Comparison of ENCODE assay signal across 29 mouse cellular contexts in genomic region chr5:122704571-122704970, GRCm38 (mm10). TPM values are rescaled to one million over a fixed set of nuclear protein-coding genes. Genes with fewer than 3 reads are reported as not detected.
DNase-seq lines count a peak whose midpoint lies in the region; ATAC-seq and TF ChIP-seq lines count a peak whose summit lies in the region.
"Had no signal": no experiment of that assay in that cellular context is flagged by ENCODE, and none has a peak within 500 bp of the region (broad histone marks: within the 10 kb centered on the region; RNA-seq: fewer than 3 reads in every experiment).

No protein-coding gene starts in this region.

- no peaks in the 10 kb centered on the region for H3K9me3 ChIP-seq in kidney, embryonic 14.5 days (ENCODE audit: control insufficient read depth, low read length)
- H3K9me3 ChIP-seq in midbrain, embryonic 11.5 days (ENCODE audit: control insufficient read depth, low read length), result no peaks in the 10 kb centered on the region
- H3K9me3 ChIP-seq: forebrain, embryonic 12.5 days; heart, embryonic 12.5 days; limb, embryonic 12.5 days; midbrain, embryonic 15.5 days had no signal

- no peak overlapping the region for H3K4me3 ChIP-seq in kidney, embryonic 14.5 days (ENCODE audit: low read length)
- no peak overlapping the region for H3K4me3 ChIP-seq in bone marrow macrophage, adult 2 months (ENCODE audit: insufficient read depth, low read length)
- no peak overlapping the region for H3K4me3 ChIP-seq in midbrain, embryonic 11.5 days (ENCODE audit: low read depth, low read length)
- H3K4me3 ChIP-seq: erythroblast, embryonic 14.5 days; forebrain, embryonic 12.5 days; heart, embryonic 12.5 days; layer of hippocampus, adult 2 months; left cerebral cortex, adult 2 months; limb, embryonic 12.5 days; midbrain, embryonic 15.5 days had no signal

- H3K36me3 ChIP-seq in kidney, embryonic 14.5 days (ENCODE audit: control insufficient read depth, insufficient read depth, low read length), result no peaks in the 10 kb centered on the region
- H3K36me3 ChIP-seq in midbrain, embryonic 11.5 days (ENCODE audit: control insufficient read depth, insufficient read depth, low read length), result no peaks in the 10 kb centered on the region
- H3K36me3 ChIP-seq: forebrain, embryonic 12.5 days; heart, embryonic 12.5 days; limb, embryonic 12.5 days; midbrain, embryonic 15.5 days had no signal

- no peak overlapping the region for H3K9ac ChIP-seq in kidney, embryonic 14.5 days (ENCODE audit: low read depth, low read length)
- no peak overlapping the region for H3K9ac ChIP-seq in midbrain, embryonic 11.5 days (ENCODE audit: low read length)
- H3K9ac ChIP-seq: forebrain, embryonic 12.5 days; forebrain, postnatal 0 days; heart, embryonic 12.5 days; hindbrain, embryonic 14.5 days; limb, embryonic 12.5 days; midbrain, embryonic 15.5 days had no signal

- no peak for ATAC-seq in kidney, embryonic 14.5 days (ENCODE audit: low FRiP score, low TSS enrichment)
- ATAC-seq in midbrain, embryonic 11.5 days (ENCODE audit: low FRiP score), result no peak
- ATAC-seq: forebrain, postnatal 0 days; intestine, postnatal 0 days; lung, postnatal 0 days; midbrain, embryonic 15.5 days had no signal

- no peaks in the 10 kb centered on the region for H3K27me3 ChIP-seq in kidney, embryonic 14.5 days (ENCODE audit: control insufficient read depth, insufficient read depth, low read length)
- no peaks in the 10 kb centered on the region for H3K27me3 ChIP-seq in midbrain, embryonic 11.5 days (ENCODE audit: control insufficient read depth, insufficient read depth, low read length)
- H3K27me3 ChIP-seq: heart, embryonic 12.5 days; midbrain, embryonic 15.5 days had no signal

- no peak overlapping the region for H3K27ac ChIP-seq in kidney, embryonic 14.5 days (ENCODE audit: low read depth, low read length)
- H3K27ac ChIP-seq in bone marrow macrophage, adult 2 months (ENCODE audit: insufficient read depth, low read depth, low read length), result peak overlapping the region; percentile 97
- H3K27ac ChIP-seq in midbrain, embryonic 11.5 days (ENCODE audit: low read depth, low read length), result no peak overlapping the region
- H3K27ac ChIP-seq: forebrain, embryonic 12.5 days; hindbrain, embryonic 14.5 days; layer of hippocampus, adult 2 months; left cerebral cortex, adult 2 months; limb, embryonic 12.5 days; midbrain, embryonic 15.5 days had no signal

- no peak overlapping the region for H3K4me2 ChIP-seq in kidney, embryonic 14.5 days (replicated peaks; ENCODE audit: low read depth, low read length)
- H3K4me2 ChIP-seq in midbrain, embryonic 11.5 days, result no peak overlapping the region
- H3K4me2 ChIP-seq: forebrain, embryonic 12.5 days; heart, embryonic 12.5 days; hindbrain, embryonic 14.5 days; limb, embryonic 12.5 days; liver, embryonic 11.5 days; midbrain, embryonic 15.5 days had no signal

- DNase-seq in kidney, adult 18-20 months, result peak; percentile 37
- peak; percentile 87 for DNase-seq in 416B (ENCODE audit: low read depth)
- peak; percentile 63 to 77 for DNase-seq in kidney, postnatal 36 days
- DNase-seq in thymus, adult 18-20 months, result no peak
- DNase-seq in midbrain, embryonic 11.5 days (ENCODE audit: low spot score, missing footprints), result no peak
- DNase-seq: adrenal gland, adult 2 months; adrenal gland, postnatal 36 days; cerebellum, adult 2 months; cerebellum, postnatal 14 days; forebrain, postnatal 0 days; gastrocnemius, postnatal 25 days; heart, adult 18-20 months; lung, postnatal 4 days; right cerebral cortex, postnatal 25 days; spleen, adult 18-20 months; thymus, postnatal 25 days had no signal

- TF ChIP-seq CTCF in bone marrow macrophage, adult 2 months (IDR thresholded peaks at IDR 0.05; ENCODE audit: low read depth, low read length), result no peak

- no peak for TF ChIP-seq POLR2A in bone marrow macrophage, adult 2 months (IDR thresholded peaks at IDR 0.05; ENCODE audit: borderline replicate concordance, low read depth, low read length)

- WGBS in kidney, embryonic 14.5 days, result 62% methylated on average over 4 of the region's 4 CpGs
- WGBS in midbrain, embryonic 11.5 days, result 91% methylated on average over 4 of the region's 4 CpGs

- 0 out of 2 replicates have a peak, but pooled peaks cover 5% of the 10 kb centered on the region for H3K4me1 ChIP-seq in kidney, embryonic 14.5 days (ENCODE audit: control insufficient read depth, insufficient read depth, low read length)
- peaks cover 55% of the 10 kb centered on the region for H3K4me1 ChIP-seq in bone marrow macrophage, adult 2 months (ENCODE audit: control insufficient read depth, insufficient read depth, low read length)
- H3K4me1 ChIP-seq in midbrain, embryonic 11.5 days (ENCODE audit: control insufficient read depth, insufficient read depth, low read length), result peaks cover 11% of the 10 kb centered on the region

RNA-seq across cellular contexts. Expression of gene P2rx4, which starts 2.8 kb away (rescaled TPM):
- polyA plus RNA-seq in kidney, embryonic 14.5 days (2014; fragmentation: Nextera tagmentation; extraction: Ambion mirVana), result 14.0 and 14.8 TPM in 2 replicates
- polyA plus RNA-seq in bone marrow macrophage, adult 2 months (2012; ENCODE audit: insufficient read depth, insufficient read length, missing spikeins), result 497 and 499 TPM in 2 replicates
- 6.8 and 7.7 TPM in 2 replicates for polyA plus RNA-seq in midbrain, embryonic 11.5 days (2014; fragmentation: Nextera tagmentation; extraction: Ambion mirVana)

Comparison
In these comparisons a context has a peak if more than half of its experiments do, and no peak if none do; other contexts are left out.
1. DNase-seq: peak in kidney, adult 18-20 months (single experiment), 416B (single experiment) and kidney, postnatal 36 days (2 of 2); none in thymus, adult 18-20 months (0 of 2) and midbrain, embryonic 11.5 days (single experiment).
2. RNA of gene P2rx4, which starts 2.8 kb away (polyA plus RNA-seq): 497 to 499 TPM in bone marrow macrophage, adult 2 months; 14.0 to 14.8 TPM in kidney, embryonic 14.5 days and 6.8 to 7.7 TPM in midbrain, embryonic 11.5 days; every median in the first group is over 10 times any median in the second.